Mouse (Mus musculus): Measurements from ENCODE around the gene Arrdc3.
A peak's percentile ranks its signal among the peaks of the same experiment; 100 is the strongest.

Arrdc3 gene

DNA sequence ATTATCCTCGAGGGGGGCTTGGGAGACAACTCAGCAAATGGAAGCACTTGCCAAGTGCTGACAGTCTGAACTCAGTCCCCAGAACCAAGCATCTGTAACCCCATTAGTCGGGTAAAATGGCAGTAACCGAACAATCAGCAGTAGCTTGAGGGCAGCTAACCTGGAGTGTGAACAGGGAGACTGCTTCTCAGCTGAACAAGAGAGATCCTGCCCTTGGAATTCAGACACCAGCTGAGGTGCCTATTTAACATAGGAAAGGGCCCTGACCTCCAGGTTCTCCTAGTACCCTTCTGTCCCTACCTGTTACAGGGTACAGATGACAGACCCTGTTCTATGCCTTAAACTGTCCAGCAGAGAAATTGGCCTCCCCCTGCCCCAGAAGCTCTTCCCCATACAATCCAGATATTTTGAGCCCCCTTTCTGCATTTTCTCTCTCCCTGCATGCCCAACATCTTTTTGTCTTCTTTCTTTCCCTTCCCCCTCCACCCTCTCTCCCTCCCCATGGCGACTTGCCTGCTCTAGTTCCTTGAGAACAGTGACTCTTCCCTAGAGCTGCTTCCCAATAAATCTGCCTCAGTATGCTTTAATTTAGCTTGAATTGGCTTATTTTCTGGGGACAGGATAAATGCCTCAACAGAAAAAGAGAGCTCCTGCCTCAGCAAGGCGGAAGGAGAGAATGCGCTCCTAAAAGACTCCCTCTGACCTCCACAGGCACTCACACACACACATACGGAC, 38.6 kb downstream of the Arrdc3 start:
- DNase-seq (ENCODE audit: low spot score): no peak

DNA sequence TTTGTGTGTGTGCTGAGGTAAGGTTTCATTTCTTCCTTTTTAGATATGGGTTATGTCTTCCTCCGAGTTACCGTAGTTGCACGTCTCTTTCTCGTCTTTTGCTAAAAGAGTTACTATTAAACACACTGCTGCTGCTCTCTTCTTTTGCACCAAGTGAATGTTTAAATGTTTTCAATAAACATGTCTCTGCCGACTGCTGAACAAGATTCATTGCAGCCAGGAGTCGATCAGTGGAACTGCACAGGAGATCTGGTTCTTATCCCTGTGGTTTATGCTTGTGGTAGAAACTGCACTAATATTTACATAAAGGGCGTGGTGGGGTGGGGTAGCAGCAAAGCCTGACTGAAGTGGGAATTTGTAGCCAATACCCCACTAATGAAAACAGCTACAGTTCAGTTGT, 45.0 kb downstream of the Arrdc3 start:
- no peak for DNase-seq (ENCODE audit: low spot score)

GRCm38 (mm10) chr13:80930030-80930429, 46.8 kb downstream of the Arrdc3 start:
- DNase-seq (ENCODE audit: low spot score): no peak

- DNase-seq (ENCODE audit: low spot score): no peak
Observed at GRCm38 (mm10) chr13:80932816-80933402, 49.7 kb downstream of the Arrdc3 start.

DNA sequence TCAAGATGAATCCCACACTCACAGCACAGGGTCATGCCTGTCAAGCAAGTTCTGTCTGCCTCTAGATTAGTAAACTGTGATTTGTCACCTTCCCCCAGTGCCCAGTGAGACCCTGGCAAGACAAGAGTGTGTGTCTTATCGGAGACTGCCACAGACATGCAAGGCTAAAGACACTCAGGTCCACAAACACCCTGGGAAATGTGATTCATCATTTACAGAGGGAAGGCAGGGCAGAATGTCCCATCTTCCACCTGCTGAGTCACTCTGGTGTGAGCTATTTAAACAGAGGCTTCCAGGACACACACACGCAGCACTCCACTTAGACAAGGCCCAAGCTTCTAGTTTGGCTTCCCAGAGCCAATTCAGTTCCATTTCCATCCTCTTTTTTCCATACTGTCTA, 53.2 kb downstream of the Arrdc3 start:
- no peak for DNase-seq (ENCODE audit: low spot score)

DNA sequence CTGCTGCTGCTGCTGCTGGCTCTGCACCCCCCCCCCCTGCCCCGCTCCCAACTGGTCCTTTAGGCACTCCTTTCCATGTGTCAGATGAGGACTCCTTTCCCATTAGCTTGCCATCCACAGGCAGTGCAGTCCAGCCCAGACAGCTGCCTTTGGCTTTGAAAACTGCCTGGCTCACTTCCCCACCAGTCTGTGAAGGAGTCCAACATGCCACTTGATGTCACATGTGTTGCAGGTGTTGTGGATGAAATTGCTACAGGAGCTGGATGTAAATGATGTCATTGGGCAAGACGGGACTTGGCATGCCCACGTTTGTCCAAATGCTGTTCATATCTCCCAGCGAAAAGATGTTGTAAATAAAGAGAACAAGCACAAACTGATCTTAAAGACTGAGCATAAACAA, 56.0 kb downstream of the Arrdc3 start:
- peak; percentile 8 for DNase-seq (ENCODE audit: low spot score)

DNA sequence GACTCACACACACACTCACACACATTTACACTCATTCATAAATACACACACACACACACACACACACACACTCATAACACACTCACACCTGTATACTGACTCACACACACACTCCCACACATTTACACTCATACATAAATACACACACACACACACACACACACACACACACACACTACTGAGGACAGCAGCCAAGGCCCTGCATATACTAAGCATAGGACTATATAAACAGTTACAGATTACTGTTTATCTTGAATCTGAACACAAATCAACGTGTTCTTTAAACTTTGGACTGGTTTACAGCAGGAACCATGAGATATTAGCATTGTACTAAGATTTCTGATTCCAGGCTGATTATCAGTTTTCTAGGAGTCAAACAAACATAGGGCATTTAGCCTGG, 56.7 kb downstream of the Arrdc3 start:
- DNase-seq (ENCODE audit: low spot score): no peak

DNA sequence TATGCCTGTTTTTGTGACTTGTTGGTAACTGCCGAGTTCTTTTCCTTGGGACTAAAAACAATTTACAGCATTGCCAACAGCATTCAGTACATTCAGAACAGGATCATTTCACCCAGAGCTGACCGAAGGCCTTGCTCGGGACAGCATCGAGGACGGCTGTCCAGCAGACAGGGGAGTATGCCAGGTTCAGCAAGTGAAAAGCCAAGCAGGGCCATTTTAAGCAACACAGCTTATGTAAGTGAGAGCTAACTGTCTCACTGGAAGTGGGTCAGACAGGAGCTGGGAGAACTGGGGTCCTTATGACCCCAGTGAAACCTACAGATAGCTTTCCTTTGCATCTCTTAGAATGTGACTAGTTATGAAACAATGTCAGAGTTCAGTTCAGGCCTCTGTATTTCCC, 57.2 kb downstream of the Arrdc3 start:
- peak; percentile 39 for DNase-seq (ENCODE audit: low spot score)

GRCm38 (mm10) chr13:80940860-80941630, 57.9 kb downstream of the Arrdc3 start:
- peak; percentile 55 for DNase-seq (ENCODE audit: low spot score)

DNA sequence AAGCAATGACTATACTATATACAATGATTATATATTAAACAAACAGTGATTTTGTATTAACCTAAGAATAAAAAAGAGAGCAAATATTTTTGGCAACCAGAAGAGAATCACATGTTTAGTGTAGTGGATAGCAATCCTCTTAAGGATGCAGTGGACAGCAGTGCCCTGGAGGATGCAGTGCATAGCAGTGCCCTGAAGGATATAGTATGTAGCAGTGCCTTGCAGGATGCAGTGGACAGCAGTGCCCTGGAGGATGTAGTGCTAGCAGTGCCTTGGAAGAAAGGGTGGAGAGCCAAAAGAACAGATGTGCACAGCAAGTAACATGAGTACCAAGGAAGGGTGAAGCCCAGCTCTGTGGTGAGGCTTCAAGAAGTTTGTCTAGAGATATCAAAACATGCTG, 61.3 kb downstream of the Arrdc3 start:
- DNase-seq (ENCODE audit: low spot score): no peak
